Mouse (Mus musculus) erythroblast, embryonic 14.5 days (primary cell): ENCODE measurements at regions not wholly inside any gene's neighbourhood (a gene's known extent, or its start where the extent isn't known, plus 50 kb on each side); places are given as distances from the start of the nearest gene placed in this dataset.

Experiments
- GATA1 ChIP-seq: IDR thresholded peaks from 2 replicates; pipeline ENCODE4 v1.6.1; 2012; ENCODE audit warnings: low read length, inconsistent platforms, mixed read lengths
- TAL1 ChIP-seq: IDR thresholded peaks from 3 replicates; pipeline ENCODE4 v1.6.1; 2012; ENCODE audit warnings: low read length, inconsistent platforms, mixed read lengths

DNA sequence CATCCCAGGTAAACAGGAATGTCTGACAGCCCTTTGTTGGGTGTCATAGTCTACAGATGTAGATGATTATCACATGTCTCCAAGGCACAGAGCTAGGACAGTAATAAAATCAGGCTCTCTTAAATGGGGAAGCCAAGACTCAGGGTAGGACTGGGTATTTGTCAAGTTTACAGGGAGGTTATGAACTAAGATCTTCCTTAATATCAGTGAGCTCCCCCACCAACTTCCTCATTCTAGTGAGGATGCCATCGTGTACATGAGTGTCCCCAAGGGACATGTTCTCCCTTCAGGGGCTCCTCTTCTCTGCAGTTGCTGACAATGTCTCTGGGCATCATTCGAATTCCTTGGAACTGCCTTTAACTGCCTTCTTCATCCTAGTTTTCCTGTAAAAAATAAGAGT is 301.7 kb downstream of the H2al1j start:
- TF ChIP-seq GATA1 (no peak), TAL1 (no peak)
